Mouse (Mus musculus) liver, embryonic 14.5 days (tissue): Measurements from ENCODE around the gene Mettl21e. TPM values are rescaled to one million over a fixed set of nuclear protein-coding genes. Genes with fewer than 3 reads are reported as not detected.

ENCODE experiments used
- ATAC-seq: fragments of 200-750 bp; cut with Nextera tagmentation; 2 replicates; pipeline ENCODE4 v1.8.0; 2017; ENCODE audit warnings: moderate number of reproducible peaks, mild to moderate bottlenecking, moderate library complexity; ENCODE audit not compliant: insufficient read depth
- DNase-seq, 3 experiments: peaks; one replicate each; pipeline ENCODE4 v3.0.0-alpha.2; 2012 to 2013; ENCODE audit warnings: low read depth in 3 of 3, low spot score in 3 of 3
- H3K27ac ChIP-seq: fragments of 300-500 bp; sonication (generic); 2 replicates; pipeline ENCODE4 v1.5.1; 2014; ENCODE audit warnings: moderate library complexity, mild to moderate bottlenecking, control low read depth, inconsistent platforms
- H3K27me3 ChIP-seq: fragments of 300-500 bp; sonication (generic); 2 replicates; pipeline ENCODE4 v1.6.1; 2014; ENCODE audit warnings: mild to moderate bottlenecking, low read length, moderate library complexity; ENCODE audit not compliant: control insufficient read depth, insufficient read depth
- H3K36me3 ChIP-seq: fragments of 300-500 bp; sonication (generic); replicated peaks from 2 replicates; pipeline ENCODE4 v1.6.1; 2014; ENCODE audit warnings: low read depth; ENCODE audit not compliant: control insufficient read depth, insufficient read depth
- H3K4me1 ChIP-seq, 2 experiments: fragments of 200-500 bp in 1 of 2; fragments of 300-500 bp in 1 of 2; sonication (generic) in 1 of 2; replicated peaks; 2 replicates each; pipeline ENCODE4 v1.6.1; 2012 to 2014; ENCODE audit warnings: antibody characterized with exemption in 1 of 2, inconsistent platforms in 1 of 2, low read length in 1 of 2; ENCODE audit not compliant: control insufficient read depth in 2 of 2, insufficient read depth in 2 of 2
- H3K4me2 ChIP-seq: fragments of 300-500 bp; sonication (generic); 2 replicates; pipeline ENCODE4 v1.6.1; 2014; ENCODE audit warnings: low read depth, mild to moderate bottlenecking, control low read depth, moderate library complexity
- H3K4me3 ChIP-seq, 2 experiments: fragments of 200-500 bp in 1 of 2; fragments of 300-500 bp in 1 of 2; sonication (generic) in 1 of 2; 2 replicates each; pipeline ENCODE4 v1.5.1; 2012 to 2014; ENCODE audit warnings: low read depth in 2 of 2, low read length in 2 of 2, mild to moderate bottlenecking in 2 of 2, control low read depth in 1 of 2, inconsistent platforms in 1 of 2, moderate library complexity in 1 of 2; ENCODE audit not compliant: insufficient read depth in 1 of 2
- H3K9ac ChIP-seq: fragments of 300-500 bp; sonication (generic); replicated peaks from 2 replicates; pipeline ENCODE4 v1.6.1; 2014; ENCODE audit warnings: mild to moderate bottlenecking, control low read depth, moderate library complexity
- H3K9me3 ChIP-seq: fragments of 300-500 bp; sonication (generic); 2 replicates; pipeline ENCODE4 v1.6.1; 2016; ENCODE audit warnings: low read length, mixed read lengths; ENCODE audit not compliant: control insufficient read depth
- CTCF ChIP-seq: IDR thresholded peaks from 2 replicates; pipeline ENCODE4 v1.5.1; 2016; ENCODE audit warnings: antibody characterized with exemption, low read depth, control low read depth
- EP300 ChIP-seq: IDR thresholded peaks from 2 replicates; pipeline ENCODE4 v1.6.1; 2016; ENCODE audit warnings: antibody characterized with exemption, low read depth
- WGBS: fragments of 180-500 bp; shearing (Covaris S2); extraction: QIAGEN DNeasy Blood & Tissue Kit; methylation state at CpG from one replicate; pipeline ENCODE4 v1.1.7; 2014; ENCODE audit not compliant: insufficient replicate concordance; 5-methylcytosine and 5-hydroxymethylcytosine counted together
- polyA plus RNA-seq, 2 experiments: library from polyadenylated mRNA; depleted of rRNA in 1 of 2; stranded (reverse) in 1 of 2; unstranded in 1 of 2; fragments of >200 nt; fragmentation: Nextera tagmentation in 1 of 2; extraction: Ambion mirVana in 1 of 2; gene quantifications; 2 replicates each; pipeline versions ENCODE4 v1.2.1 to v1.2.3; 2012 to 2014

The Mettl21e gene
- polyA plus RNA-seq, 2 experiments, result not detected

DNA sequence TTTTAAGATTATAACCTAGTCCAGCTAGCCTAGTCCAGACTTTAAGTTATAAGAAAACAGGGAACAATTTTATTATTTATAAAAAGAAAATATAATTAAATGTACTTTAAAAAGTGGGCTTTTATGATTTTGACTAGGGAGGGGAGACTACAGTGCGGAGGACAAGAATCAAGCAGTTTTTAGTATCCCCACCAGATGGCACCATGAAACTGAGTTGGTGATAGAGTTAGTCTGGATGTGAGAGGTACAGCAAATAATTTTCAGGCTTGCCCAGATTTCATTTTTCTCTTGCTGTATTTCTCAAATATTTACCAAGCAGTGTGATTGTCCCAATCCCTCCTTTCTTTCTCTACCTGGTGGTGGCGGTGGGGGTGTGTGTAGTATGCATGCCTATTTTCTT lies 10.3 kb upstream of the Mettl21e start:
- ATAC-seq, result no peak
- TF ChIP-seq EP300 (no peak), CTCF (0 out of 2 replicates have a peak, but pooled peaks have one; percentile 17)

DNA sequence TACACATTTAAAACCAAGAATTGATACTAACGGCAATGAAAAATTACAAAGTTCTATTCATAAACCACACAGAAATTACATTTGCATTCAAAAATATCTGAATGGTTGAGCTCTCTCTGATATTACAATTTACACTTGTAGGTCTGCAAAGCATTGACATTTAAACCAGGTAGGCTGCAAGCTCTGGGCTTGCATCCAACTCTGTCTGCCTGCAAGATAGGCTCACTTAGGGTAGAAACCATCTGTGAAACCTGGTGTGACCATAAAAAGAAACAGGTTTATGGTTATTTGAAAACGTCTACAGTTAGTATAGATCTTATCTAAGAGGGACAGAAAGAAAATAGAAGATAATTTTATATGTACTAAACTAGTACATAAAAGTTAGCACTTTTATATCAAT lies 1.6 kb downstream of the Mettl21e start:
- H3K4me2 ChIP-seq, result no peak overlapping the region
- TF ChIP-seq CTCF (no peak), EP300 (no peak)
- DNase-seq (no peak), ATAC-seq (no peak)
- H3K9ac ChIP-seq, result no peak overlapping the region
- H3K4me1 ChIP-seq, result no peaks in the 10 kb centered on the region
- WGBS, result 47% methylated on average over 2 of the region's 2 CpGs
- no peaks in the 10 kb centered on the region for H3K9me3 ChIP-seq
- H3K27me3 ChIP-seq, result no peaks in the 10 kb centered on the region
- H3K4me3 ChIP-seq, result no peak overlapping the region
- H3K36me3 ChIP-seq, result no peaks in the 10 kb centered on the region
- no peak overlapping the region for H3K27ac ChIP-seq

More for the DNA sequence above, 10.3 kb upstream of the Mettl21e start:
- no peak for DNase-seq
- Histone ChIP-seq H3K27ac (no peak overlapping the region), H3K27me3 (no peaks in the 10 kb centered on the region), H3K4me1 (no peaks in the 10 kb centered on the region), H3K4me3 (no peak overlapping the region), H3K36me3 (no peaks in the 10 kb centered on the region), H3K4me2 (no peak overlapping the region), H3K9me3 (no peaks in the 10 kb centered on the region), H3K9ac (no peak overlapping the region)
- WGBS, result 38% methylated on average over 2 of the region's 2 CpGs

GRCm38 (mm10) chr1:44216352-44217116 lies 2.2 kb downstream of the Mettl21e start:
- no peak for DNase-seq
- H3K4me3 ChIP-seq, result no peak overlapping the region

DNA sequence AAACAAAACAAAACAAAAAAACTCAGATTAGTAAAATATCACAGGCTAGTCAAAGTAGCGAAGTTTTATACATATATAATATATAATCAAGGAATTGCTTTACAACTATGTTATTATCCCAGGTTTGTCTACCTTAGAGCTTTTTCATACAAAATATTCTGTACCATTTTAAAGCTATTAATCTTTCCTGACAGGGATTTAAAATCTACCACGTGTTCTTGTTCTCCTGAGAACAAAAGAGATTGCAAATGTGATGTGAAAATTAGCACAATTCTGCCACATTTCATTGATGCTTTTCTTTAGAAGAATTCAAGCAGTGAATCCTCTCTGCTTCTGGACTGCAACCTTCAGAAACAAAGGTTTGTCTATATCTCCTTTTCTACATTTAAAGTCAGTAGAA lies 4.3 kb downstream of the Mettl21e start:
- no peaks in the 10 kb centered on the region for H3K9me3 ChIP-seq
- no peak for TF ChIP-seq CTCF
- no peak for TF ChIP-seq EP300
- no peak overlapping the region for H3K4me3 ChIP-seq
- no peaks in the 10 kb centered on the region for H3K4me1 ChIP-seq
- DNase-seq (no peak), ATAC-seq (no peak)
- H3K27ac ChIP-seq, result no peak overlapping the region
- 36% methylated on average over 2 of the region's 2 CpGs for WGBS
- no peaks in the 10 kb centered on the region for H3K27me3 ChIP-seq
- H3K9ac ChIP-seq, result no peak overlapping the region
- no peaks in the 10 kb centered on the region for H3K36me3 ChIP-seq
- H3K4me2 ChIP-seq, result no peak overlapping the region

More at GRCm38 (mm10) chr1:44216352-44217116, 2.2 kb downstream of the Mettl21e start:
- ATAC-seq, result no peak
- 53% methylated on average over 2 of the region's 2 CpGs for WGBS
- Histone ChIP-seq H3K4me1 (no peaks in the 10 kb centered on the region), H3K9ac (no peak overlapping the region), H3K36me3 (no peaks in the 10 kb centered on the region), H3K4me2 (no peak overlapping the region), H3K9me3 (no peaks in the 10 kb centered on the region), H3K27ac (no peak overlapping the region), H3K27me3 (no peaks in the 10 kb centered on the region)
- TF ChIP-seq CTCF (no peak), EP300 (no peak)

- Histone ChIP-seq H3K4me1 (no peaks in the 10 kb centered on the region; a peak in 1 of 4 replicates), H3K27me3 (peaks cover 3% of the 10 kb centered on the region; the same call in 1 of the 2 replicates), H3K27ac (no peak overlapping the region), H3K9ac (no peak overlapping the region), H3K4me2 (no peak overlapping the region), H3K36me3 (no peaks in the 10 kb centered on the region), H3K9me3 (no peaks in the 10 kb centered on the region), H3K4me3 (no peak overlapping the region)
- 71% methylated on average over 15 of the region's 15 CpGs for WGBS
- TF ChIP-seq CTCF (no peak), EP300 (no peak)
- no peak for ATAC-seq
- no peak for DNase-seq
These were observed 15.9 kb downstream of the Mettl21e start for GRCm38 (mm10) chr1:44202876-44203275.
